Mouse (Mus musculus) left cerebral cortex, postnatal 14 days (tissue): ENCODE measurements around the gene Ankfn1. TPM values are rescaled to one million over a fixed set of nuclear protein-coding genes. Genes with fewer than 3 reads are reported as not detected.
A peak's percentile ranks its signal among the peaks of the same experiment; 100 is the strongest.

ENCODE experiments used
- DNase-seq, 2 experiments: peaks; one replicate each; pipeline ENCODE4 v3.0.0; 2021 to 2022; ENCODE audit warnings: low spot score in 2 of 2, mixed read lengths in 1 of 2
- intact Hi-C: fragments of 180-260 bp; cut with DNase I; formaldehyde crosslinking; loops from one replicate; pipeline ENCODE4 v1.15.1; 2025
- total RNA-seq, 2 experiments: library from RNA; stranded (reverse); gene quantifications; 2 replicates each; pipeline ENCODE4 v1.2.3; 2021

The Ankfn1 gene
- total RNA-seq, 2 experiments from 2014 or later, result 11.7 to 17.2 TPM

DNA sequence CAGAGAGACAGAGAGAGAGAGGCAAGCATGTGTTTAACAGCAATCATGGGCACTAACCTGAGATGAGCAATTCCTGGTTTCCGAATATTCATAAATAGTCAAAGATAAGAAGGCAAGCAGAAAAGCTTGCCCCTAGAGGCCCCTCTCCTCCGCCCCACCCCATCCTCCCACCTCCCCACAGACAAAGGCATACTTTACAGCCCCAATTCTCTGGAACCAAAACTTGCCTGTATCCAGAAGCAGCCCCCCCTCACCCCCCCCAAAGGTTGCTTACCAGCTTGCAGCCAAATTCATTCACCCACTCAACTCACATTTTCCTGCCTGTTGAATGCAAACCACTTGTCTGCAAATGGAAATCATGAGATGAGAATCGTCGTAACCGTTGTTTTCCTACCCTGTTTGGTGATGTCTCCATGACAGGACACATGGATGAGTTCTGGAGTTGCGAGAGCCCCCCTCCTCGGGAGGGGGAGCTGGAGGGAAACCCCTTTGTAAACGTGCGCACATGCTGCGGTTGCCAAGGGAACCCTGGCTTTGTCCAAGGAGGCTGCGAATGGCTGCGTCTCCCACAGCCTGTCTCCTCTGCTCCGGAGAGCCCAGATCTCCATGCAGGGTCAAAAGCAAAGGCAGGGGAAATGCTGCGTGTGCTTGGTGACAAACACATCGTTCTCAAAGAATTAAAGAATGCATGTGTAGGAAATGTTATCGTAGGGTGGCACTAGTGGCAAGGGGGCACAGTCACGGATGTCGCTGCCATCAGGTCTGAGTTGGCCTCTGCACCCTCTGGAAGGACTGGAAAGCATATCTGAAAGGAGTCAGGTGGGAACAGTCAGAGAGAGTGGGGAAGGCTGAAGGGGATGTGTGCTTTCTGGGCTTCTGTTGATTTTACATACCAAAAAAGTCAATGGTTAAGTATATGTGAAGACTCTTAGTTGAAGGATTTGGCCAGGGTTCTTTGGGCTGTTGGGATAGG, 80.7 kb downstream of the Ankfn1 start:
- intact Hi-C loops, result no loop called here
- peak; percentile 36 to 40 for DNase-seq

DNA sequence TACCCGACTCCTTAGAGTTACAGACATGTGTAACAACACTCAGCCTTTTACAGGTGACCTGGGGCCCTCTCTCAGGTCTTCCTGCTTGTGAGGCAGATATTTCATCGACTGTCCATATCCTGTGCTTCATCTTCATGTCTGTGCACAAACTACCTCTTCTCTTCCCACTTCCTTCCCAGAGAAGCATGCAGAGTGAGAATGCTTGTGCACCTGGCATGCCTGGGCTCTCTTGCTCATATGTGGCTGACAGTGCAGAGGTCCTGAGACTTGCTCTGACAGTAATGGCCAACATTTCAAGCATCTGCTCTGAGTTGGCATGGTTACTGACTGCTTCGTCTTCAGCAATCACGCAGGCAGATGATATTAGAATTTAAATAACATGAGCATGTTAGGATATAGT, 83.8 kb downstream of the Ankfn1 start:
- no peak for DNase-seq
- intact Hi-C loops, result no loop called here

DNA sequence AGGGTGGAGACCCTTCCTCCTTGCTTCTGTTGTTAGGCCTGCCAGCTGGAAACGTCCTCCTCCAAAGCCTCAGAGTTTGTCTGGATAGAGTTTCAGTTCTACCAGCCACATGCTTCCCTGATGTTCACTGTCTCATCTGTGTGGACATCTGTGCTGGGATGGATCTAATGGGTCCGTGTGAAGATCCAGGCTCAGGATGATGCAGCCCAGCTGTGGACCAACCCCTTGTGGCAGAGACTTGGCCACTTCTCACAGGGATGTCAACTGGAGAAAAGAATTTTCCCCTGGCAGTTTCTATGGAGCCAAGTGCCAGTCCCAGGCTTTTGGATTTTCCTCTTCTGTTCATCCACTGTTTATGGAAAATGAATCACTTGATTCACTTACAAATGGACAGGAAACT, 100.5 kb downstream of the Ankfn1 start:
- intact Hi-C loops, result no loop called here
- no peak for DNase-seq

DNA sequence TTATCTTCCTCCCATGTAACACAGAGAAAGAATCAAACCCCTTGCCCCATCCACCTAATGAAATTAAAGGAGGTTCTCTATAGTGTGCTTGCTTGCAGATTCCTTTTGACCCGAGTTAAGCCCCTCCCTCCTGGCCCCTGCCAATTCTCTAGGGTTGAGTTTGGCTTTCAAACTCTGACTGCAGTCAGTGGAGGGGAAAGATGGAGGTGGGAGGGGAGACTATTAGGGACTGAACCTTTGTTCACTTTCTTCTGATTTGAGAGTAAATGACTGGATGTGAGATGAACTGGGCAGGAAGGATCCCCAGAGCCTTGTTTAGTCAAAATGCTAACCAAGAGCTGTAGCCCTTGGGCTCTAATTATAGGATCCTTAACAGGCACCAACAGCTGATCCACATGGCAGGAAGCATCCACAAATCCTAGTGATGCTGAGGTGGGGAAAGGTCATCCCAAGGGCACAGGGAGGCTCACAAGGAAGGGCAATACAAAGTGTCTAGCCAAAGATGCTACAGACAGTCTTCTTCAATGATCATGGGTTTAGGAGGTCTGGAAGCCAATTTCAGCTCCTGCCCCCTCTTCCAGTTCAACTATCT, 103.4 kb downstream of the Ankfn1 start:
- DNase-seq, result no peak
- intact Hi-C loops, result no loop called here

DNA sequence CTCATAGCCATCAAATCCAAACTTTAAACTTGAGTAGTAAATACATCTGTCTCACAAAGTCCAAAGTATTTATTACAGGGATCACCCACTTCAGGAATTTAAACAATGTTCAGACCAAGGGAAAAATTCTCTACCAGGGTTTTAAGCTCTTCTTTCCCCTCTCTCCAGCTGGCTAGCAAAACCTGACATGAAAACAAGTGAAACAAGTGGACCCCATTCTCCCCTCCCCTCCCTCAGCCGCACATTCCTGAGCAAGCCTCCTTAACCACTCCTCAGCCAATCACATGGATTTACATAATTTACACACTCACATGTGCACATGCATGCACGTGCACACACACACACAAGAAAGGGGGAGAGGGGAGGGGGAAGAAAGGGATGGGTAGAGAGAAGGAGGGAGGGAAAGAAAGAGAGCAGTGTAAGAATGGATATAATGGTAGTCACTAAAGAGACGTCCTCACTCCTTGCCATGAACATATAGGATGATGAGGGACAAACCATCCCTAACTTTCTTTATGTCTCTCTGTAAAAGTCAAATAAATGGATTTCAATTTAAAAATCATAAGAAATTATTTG, 104.9 kb downstream of the Ankfn1 start:
- intact Hi-C loops, result no loop called here
- DNase-seq, result no peak

DNA sequence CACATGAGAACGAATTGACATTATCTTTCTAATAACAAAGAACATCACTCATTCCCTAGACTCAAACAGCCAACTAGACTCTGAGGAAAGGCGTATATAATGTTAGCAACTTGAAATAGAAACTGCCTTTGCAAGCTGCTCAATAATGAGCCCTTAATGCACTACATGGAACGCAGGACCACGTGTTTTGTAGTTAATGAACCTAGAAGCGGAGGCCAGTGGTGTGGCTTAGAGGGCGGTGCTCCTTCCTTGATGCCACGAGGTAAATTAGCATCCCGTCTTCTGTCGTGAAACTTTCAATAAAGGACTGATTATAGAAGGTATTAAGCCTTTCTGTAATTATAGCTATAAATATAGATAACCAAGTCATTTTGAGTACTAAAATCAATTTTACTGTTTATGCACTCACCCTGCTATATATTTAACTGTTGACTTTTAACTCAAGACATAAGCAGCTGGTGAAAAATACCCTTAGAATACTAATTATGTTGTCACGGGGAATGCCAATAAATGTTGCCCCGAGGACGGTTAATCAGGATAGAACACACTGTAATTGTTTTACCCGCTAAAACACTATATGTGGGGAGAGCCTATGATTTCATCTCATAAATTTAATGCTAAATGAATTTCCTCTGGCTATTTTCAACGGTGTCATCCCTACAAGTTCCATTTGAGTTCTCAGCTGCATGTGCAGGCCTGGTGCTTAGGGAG, 112.1 kb downstream of the Ankfn1 start:
- intact Hi-C loops, result no loop called here

DNA sequence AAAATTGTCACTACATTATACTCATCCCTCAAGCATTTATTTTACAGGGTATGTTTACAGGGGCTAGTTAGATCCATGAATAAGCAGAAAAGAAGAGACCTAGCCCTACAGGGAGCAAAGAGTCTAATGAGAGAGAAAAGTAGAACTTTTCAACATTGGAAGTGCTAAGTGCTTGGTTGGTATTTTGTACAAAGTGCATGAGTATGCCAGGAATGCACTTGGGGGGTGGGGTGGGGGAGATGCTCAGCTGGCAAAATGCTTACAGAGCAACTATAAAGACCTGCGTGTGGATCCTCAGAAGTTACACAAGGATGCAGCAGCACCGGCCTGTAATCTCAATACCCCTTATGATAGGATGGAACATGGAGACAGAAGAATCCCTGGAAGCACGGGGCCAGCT, 118.4 kb downstream of the Ankfn1 start:
- intact Hi-C loops, result no loop called here
- no peak for DNase-seq

More for the DNA sequence above, 112.1 kb downstream of the Ankfn1 start:
- no peak for DNase-seq

DNA sequence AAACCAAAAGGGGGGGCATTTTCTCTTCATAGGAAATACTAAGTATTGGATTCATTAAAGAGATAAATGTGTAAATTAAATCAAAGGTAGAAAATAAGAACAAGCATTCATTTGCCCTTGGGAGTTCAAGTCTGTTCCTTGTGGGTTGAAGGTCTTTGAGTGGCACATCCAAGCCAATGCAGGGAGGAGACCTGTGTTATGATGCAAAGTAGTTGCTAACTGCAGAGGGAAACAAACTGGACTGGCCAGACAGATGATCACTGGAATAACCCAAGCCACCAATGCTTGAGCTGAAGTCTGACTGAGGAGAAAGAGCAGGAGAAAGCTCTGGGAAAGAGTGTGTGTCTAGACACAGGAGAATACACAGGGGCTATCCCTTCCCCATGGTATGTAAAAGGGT, 120.9 kb downstream of the Ankfn1 start:
- no peak for DNase-seq
- intact Hi-C loops, result no loop called here

DNA sequence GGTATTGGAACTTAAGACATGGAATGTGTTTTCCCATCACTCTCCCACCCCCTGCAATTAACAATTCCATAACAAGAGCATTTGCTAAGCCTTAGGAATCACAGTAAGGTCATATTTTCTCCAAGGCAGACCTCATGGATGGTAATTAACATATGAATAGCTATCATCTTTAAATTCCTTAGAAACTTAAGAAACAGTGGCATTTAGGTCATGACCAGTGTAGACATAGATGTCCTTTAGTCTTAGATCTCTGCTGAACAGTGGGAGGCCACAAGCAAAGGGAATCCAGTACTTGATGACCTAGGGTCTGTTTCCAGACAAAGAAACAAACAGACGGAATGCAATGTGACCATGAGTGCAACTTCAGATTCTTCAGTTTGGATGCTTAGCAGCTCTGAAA, 141.7 kb downstream of the Ankfn1 start:
- no peak for DNase-seq
- intact Hi-C loops, result no loop called here

DNA sequence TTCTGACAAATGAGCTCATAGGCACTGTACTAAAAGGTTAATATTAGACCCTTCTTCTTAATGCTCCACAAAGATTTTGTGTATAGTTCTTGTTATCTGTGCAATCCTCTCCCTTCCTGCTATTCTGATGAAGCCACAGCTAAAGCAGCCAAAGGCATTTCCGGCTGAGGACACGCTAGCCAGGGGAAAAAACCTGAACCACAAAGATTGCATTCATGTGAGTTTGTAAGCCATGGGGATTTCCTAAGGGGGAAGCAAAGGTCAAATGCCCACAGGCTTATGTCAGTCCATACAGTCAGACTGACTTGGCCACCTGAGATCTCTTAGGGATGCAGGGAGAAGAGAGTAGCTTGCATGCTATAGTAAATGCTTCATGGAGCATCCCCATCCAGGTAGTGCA, 146.1 kb downstream of the Ankfn1 start:
- intact Hi-C loops, result no loop called here
- DNase-seq, result no peak

DNA sequence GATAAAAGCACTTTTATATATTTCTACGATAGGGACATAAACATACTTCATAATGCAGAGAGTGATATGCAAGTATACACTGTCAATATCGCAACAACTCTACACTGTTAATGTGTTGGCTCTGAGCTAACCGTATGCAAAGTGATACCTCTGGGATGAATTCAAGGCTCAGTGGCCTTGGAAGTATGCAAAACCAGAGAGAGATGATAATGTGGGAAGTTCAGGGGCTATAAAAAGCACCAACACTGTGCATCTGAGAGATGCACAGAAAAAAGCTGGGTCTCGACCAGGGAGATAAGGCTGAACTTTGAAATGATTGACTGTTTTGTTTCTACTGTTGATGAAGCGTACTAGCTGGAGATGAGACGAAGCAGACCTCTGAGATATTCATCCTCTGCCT, 148.9 kb downstream of the Ankfn1 start:
- intact Hi-C loops, result no loop called here
- DNase-seq, result no peak

DNA sequence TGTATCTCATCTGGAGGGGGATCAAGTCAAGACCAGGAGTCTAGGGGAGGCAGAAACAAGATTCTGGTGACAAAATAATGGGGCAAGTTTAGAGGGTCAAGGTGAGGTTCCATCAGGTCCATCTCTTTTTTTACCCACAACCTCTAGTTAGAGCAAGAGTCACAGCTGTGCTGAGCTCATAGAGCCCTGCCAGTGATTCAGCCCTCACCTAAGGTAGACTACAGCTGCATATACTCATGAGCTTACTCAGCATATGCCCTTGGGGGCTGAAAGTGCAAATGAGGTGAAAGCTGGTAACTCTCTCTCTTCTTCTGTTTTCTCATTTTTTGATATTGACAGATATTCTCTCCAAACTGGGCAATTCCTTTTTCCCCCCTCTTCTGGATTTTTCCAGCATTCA, 150.2 kb downstream of the Ankfn1 start:
- intact Hi-C loops, result no loop called here
- DNase-seq, result no peak

DNA sequence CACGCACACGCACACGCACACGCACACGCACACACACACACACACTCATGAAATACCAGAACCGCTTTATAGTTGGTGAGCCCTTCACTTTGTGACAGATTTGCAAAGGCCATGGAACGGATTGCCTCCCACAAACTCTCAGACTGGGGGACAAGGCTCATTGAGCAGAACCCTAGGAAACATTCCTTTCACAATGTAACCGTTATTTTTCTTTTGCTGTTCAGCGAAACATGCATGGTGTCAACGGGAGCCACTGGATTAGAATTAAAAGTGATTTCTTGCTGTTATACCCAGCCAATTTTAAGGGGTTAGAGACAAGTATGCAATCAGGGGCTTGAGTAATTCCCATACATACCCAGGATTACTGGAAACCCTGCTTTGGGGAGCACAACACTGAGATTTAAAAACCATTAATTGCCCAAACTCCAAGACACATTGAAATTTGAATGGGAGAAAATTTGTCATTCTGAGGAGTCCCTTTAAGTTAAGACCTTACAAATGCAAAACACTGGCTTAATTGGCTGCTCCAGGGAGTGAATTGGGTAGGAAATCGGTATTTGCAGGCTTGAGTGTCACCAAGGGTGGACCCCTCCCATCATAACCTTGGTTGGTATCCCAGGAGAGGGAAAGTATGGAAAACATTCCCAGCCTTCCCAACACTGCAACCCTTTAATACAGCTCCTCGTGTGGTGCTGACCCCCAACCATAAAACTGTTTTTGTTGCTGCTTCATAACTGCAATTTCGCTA, 153.6 kb downstream of the Ankfn1 start:
- intact Hi-C loops, result no loop called here

DNA sequence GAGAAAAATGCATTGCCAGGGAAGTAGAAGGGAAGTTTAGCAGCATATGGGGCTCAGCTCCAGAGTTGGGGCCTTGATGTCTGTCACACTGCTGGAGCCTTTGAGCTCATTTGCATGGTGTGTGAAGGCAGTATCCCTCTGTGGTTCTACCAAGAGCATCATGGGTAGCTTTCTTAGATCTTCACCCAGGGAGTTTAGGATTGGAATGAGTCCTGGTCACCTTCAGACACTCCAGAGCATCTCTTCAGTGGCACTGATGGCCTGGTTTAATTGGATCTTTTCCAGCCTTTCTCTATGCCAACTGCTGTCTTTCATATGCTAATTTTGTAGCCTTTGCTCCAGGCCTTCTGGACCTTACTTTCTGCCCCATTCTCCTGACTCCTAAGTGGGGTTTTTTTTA, 157.5 kb downstream of the Ankfn1 start:
- intact Hi-C loops, result no loop called here
- no peak for DNase-seq

More for the DNA sequence above, 153.6 kb downstream of the Ankfn1 start:
- no peak for DNase-seq

DNA sequence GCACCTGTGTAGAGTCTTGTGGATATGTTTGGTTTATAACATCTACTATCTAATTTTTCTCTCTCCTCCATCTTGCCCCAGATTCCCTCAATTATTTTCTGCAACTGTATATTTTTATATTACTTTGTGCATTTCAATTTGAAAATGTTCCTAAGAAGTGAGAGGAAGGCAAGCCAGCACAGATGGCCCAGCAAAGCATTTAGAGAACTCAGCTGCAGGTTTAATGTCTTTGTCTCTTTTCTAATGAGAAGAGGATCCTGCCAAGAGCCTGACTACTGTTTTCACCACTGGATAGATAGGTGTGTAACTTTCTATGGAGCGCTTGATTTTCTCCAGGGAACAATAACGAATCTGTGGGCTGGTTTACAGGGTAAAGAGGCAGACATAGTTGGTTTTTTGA, 161.6 kb downstream of the Ankfn1 start:
- DNase-seq, result peak; percentile 34 to 40
- intact Hi-C loops, result no loop called here

DNA sequence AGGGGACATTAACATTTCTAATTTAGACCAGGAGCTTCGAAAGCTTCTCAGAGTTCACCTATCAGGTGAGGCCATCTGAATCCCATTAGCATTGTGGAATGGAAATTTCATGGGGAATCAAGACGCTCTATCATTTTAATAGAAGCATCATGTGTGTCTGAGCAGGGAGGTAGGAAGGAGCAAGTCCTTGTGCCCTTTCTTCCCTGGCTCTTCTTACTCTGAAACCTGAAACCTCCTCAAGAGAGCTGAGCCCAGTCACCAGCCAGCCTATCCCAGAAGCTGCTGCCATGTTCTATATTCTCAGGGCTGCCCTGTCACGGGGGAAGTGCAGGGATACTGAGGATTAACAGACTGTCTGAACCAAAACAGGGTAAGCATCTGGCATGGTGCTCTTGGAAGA, 165.9 kb downstream of the Ankfn1 start:
- DNase-seq, result no peak
- intact Hi-C loops, result no loop called here

DNA sequence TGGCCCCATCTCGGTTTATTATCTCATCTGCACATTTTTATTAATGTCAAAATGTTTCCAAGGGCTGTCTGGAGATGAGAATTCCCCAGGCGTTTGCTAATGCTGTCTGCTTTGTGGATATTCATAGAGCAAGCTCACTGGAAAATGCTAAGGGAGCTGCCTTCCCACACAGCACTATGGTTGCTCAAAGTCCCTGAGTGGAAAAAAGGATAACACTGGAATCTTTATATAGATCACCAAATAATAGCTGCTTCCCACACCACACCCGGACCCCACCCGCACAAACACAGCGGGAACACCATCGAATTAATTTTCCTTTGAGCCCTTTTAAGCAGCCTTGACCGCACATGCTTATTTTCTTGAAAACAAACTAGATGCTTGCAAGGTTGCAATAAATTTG, 169.4 kb downstream of the Ankfn1 start:
- peak in 1 of 2 experiments; percentile 21 for DNase-seq
- intact Hi-C loops, result no loop called here

DNA sequence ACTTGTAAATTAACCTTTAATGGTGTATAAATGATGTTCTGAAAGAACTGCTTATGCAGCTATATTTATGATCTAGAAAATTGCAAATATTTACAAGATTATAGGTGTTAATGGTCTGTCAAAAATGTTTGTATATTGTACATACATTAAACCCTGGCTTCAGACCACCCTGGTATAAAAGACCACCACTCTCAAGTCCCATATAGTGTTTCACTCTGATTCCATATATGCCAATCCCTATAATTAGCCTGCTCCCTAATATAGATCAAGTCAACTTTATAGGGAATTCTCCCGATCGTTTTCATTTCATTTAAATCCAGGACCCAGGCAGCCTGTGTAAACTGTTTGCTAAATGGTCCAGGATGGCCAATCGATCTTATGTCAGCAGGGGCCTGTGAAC, 170.2 kb downstream of the Ankfn1 start:
- intact Hi-C loops, result no loop called here
- no peak for DNase-seq

DNA sequence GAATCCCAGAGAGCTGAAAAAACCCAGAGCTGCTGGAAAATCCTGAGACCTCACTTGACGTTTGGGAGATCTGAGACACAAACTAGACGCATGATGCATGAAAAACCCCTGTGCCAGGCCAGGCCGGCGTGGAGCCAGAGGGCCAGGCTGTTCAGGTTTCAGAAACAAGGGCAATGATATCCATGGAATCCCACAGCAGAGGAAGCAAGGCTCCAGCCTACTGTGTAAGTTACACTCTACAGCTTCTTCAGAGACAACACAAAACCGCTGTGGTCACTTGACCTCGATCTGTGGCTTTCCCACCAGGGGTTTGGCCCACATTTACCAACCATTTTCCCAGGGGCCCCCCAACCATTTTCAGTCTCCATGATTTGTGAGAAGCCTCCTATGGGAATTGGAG, 171.1 kb downstream of the Ankfn1 start:
- DNase-seq, result no peak
- intact Hi-C loops, result no loop called here
